Mouse (Mus musculus) 3T3-L1 (cell line): ENCODE measurements around the gene Slc44a3.

Source experiments
- DNase-seq: peaks from one replicate; pipeline ENCODE4 v3.0.0-alpha.2; 2015; ENCODE audit warnings: low read depth, low spot score

Slc44a3 gene

DNA sequence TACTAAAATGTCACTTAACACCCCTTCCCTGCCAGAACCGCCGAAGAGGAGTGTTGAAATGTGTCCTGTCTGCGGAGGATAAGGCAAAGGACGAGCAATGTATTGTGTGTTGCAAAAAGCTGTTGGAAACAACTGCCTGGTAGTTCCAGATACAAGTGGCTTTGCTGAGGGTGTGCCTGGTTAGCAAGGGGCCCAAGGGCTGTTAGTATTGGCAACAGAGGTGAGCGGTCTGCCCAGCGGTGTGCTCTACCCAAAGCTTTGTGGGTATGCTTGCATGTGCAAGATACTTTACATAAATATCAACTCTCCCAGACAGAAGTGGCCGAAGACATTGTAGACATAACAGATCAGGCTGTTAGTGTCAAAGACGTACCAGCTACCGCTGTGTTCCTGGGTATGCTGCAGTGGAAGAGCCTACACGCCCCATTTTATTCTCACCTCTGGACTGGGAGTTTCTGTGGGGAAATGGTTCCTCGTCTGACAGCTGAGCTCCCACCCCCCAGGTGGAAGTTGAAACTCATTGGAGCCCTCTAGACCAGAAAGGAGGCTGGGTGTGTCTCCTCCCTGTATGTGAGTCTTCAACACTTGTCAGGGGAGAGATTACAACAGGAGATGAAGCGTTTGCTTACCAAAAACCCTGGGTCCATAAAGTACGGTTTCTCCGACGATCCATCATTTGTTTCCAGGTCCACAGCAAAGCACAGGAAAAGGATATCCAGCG lies 71.6 kb downstream of the Slc44a3 start:
- no peak for DNase-seq

- DNase-seq, result no peak
These were observed 73.4 kb downstream of the Slc44a3 start for GRCm38 (mm10) chr3:121458545-121459492.

GRCm38 (mm10) chr3:121451404-121451803 lies 80.8 kb downstream of the Slc44a3 start:
- DNase-seq, result no peak

- peak; percentile 55 for DNase-seq
These were observed 82.7 kb downstream of the Slc44a3 start for GRCm38 (mm10) chr3:121449527-121449926.

GRCm38 (mm10) chr3:121448606-121449005 lies 83.6 kb downstream of the Slc44a3 start:
- no peak for DNase-seq

DNA sequence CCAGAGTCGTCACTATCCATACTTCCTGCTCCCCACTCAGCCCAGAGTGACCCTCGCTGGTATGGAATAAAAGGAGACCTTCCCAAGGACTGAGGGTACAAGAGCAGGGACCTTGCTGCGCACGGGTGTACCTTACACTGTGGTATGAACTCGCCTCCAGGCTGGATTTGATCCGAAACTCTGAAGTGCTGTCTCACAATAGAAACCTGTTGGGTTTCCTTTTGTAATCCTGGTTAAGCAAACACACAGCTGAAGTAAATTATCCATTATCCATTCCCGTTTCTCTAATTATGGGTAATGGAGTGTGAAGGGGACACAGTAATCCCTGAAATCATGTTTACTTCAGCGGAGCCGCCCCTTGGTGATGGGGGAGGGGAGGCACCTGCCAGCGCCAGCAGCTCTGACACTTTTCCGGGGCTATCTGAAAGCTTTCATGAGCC lies 84.2 kb downstream of the Slc44a3 start:
- no peak for DNase-seq

DNA sequence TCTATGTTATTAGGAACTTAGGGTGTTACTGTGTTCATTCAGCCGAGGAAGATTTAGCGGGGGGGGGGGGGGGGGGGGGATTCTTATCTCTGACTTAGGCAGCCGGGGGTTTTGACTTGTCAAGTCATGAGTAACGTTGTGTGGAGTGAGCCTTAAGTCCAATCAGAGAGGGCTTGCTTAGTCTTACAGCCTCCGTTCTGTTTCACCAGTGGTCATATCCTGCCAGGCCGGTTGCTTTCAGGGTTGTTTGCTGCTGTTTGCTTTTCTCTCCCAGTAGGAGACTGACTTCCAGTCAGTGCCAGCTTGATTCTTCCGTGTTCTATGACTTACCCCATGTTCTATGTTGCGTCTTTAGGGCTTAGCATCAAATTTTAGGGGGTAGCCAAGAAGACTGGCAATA lies 85.8 kb downstream of the Slc44a3 start:
- DNase-seq, result no peak

DNA sequence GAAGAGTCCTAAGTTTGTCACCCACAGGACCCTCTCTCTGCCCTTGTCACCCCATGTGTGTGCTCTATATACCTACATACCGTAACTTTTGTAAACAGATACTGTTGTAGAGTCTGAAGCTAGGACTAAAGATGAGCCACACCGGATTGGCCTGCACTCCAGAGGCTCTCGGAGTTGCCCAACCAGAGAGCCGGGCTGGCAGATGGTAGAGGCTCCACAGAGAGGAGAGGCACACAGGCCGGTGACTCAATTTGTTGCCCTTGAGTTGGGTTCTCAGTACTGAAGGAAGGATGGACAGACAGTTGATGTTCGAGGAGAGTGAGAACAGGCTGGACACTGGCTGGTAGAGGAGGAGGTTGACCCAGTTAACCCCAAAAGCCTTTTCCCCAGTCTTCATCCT lies 87.8 kb downstream of the Slc44a3 start:
- no peak for DNase-seq

DNA sequence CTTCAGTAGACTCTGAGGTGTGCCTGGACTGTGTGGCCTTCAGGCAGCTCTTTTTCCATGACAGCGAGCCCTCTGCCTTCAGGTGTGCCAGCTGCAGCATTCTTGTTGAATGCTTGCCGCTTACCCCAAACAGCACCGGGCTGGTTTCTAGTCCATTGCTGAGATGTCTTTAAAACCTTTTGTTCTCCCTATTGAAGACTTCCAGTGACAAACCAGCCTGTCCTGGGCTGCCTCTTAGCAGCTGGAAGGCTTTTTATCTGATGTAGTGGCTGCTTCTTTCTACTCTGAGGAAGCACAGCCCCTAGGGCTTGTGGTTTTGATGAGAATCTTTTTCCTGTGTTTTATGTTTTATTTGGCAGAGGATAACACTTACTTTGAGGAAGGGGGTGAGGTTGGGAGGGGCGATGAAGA lies 88.3 kb downstream of the Slc44a3 start:
- DNase-seq, result no peak

DNA sequence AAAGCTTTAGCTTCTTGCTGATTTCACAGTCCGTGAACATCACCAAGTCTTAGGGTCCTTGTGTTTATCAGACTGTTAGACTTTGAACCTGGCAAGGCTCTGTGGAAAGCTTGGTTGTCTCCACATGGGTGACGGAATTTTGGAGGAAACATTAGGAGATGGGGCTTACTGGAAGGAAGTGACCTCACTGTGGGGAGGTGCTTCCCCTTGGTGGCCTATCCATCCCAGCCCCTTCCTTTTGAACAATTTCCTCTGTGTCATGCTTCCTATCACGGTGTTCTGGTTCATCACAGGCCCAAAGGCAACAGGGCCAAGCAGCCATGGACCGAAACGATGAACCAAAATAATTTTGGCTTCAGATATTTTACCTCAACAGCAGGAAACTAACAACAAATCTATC lies 89.9 kb downstream of the Slc44a3 start:
- no peak for DNase-seq

GRCm38 (mm10) chr3:121441504-121441903 lies 90.7 kb downstream of the Slc44a3 start:
- DNase-seq, result no peak

DNA sequence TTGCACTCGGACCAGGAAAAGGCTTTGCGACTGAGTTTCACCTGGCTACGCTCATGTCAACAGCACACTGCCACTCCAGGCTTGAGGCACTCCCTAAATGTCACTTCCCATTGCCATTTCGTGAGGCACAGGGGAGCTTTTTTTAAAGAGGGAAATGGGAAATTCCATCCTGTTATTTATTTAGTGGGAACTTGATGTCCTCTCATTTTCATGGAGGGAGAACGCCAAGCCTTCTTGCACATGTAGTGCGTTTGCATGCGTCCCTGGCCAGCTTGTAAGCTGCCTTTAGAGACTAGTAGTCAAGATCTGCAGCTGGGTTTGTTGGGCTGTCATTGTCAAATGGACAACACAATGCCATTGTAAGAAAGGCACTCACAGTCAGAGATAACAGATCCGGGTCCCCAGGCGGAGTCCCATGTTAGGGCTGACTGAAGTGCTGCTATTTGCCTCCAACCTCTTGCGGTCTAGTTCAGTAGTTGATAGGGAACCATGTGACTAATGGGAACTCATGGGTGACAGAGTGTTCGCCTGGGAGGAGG lies 92.5 kb downstream of the Slc44a3 start:
- no peak for DNase-seq

DNA sequence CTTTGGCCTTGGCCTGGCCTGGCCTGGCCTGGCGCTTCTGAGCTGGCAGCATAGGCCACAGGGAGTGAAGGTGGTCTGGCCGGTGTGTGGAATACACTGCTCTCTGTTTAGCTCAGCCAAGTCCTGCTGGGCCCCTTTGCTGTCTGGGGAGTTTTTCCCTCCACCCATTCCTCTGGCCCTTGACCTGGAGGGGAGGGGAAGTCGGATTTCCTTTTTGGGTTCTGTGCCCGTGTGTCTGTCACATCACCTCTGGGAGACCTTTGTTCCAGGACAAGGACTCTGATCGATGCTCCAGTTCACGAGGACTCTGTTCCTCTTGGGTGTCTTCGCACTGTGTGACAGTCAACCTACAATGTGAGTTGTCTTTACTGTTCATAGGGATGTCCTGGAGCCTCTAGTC lies 94.2 kb downstream of the Slc44a3 start:
- DNase-seq, result no peak

GRCm38 (mm10) chr3:121437070-121437469 lies 95.1 kb downstream of the Slc44a3 start:
- no peak for DNase-seq

GRCm38 (mm10) chr3:121435296-121435695 lies 96.9 kb downstream of the Slc44a3 start:
- no peak for DNase-seq

DNA sequence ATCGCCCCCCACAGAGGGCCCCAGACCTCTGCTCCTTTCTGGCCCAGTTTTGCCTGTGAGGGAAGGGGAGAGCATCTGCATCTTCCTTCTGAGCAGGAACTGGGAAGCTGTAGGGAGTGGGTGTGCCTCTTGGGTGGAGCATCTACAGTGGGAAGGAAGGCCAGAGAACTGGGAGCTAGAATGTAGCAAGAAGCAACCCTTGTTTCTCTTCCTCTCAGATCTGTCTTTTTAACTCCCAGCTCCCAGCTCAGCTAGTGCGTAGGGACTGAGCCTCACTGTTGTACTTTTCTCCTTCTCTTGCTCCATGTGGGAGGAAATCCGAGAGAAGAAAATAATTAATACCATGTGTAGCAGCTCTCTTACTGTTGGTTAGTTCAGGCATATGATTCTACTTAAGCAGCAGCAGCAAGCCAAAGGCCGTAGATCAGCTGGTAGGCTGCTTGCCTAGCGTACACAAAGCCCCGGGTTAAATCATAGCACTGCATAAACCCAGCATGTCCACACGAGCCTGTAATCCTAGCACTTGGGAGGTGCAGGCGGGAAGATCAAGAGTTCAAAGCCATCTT lies 98.2 kb downstream of the Slc44a3 start:
- peak; percentile 85 for DNase-seq

GRCm38 (mm10) chr3:121433359-121433758 lies 98.8 kb downstream of the Slc44a3 start:
- DNase-seq, result no peak

GRCm38 (mm10) chr3:121430289-121430936 lies 101.8 kb downstream of the Slc44a3 start:
- DNase-seq, result no peak

GRCm38 (mm10) chr3:121429469-121429868 lies 102.7 kb downstream of the Slc44a3 start:
- DNase-seq, result no peak

DNA sequence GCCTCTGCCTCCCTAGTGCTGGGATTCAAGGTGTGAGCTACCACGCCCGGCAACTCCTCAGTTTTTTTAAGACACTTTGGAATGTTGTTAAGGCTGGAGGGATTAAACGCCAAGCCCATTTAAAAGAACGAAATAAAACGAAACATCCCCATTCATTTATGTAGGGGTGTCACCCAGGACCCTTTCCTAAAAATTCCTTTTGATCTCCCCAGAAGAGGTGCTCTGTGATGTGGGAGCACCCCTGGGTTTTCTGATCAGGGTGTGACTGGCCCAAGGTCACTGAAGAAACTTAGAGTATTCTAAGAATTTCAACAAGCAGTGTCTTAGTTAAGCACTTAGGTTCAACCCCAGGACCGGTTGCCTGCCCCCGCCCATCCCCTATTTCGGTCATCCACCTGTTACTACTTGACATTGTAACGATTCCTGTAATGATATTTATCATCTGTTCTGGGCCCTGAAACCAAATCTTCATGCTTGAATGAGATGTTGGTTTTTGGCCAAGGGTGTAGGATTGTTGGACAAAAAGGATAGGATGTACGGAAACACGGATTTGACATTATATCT lies 103.4 kb downstream of the Slc44a3 start:
- DNase-seq, result no peak

DNA sequence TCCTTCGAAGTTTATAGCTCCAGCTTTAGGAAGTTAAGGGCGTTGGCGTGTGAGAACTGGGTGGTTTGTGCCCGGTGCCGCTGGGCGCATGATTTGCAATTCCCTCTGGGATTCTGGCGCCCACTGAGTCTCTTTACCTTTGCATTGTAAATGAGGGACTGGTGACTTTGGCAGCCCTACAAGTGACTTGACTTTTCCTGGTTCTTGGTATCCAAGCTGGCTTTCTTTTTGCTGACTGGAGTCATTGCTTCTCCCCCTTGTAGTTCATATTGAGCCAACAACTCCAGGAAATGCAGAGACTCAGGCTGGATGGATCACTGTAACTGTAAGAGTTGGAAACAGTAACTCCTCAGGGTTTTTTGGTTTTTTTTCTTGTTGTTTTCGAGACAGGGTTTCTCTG lies 104.0 kb downstream of the Slc44a3 start:
- DNase-seq, result peak; percentile 54
